In genomic region chr16:34700165-34700827, GRCm38 (mm10) we compare ENCODE assay signal across 9 mouse cellular contexts. TPM values are rescaled to one million over a fixed set of nuclear protein-coding genes. Genes with fewer than 3 reads are reported as not detected.
DNase-seq lines count a peak whose midpoint lies in the region; ATAC-seq and TF ChIP-seq lines count a peak whose summit lies in the region.
"Had no signal": no experiment of that assay in that cellular context is flagged by ENCODE, and none has a peak within 500 bp of the region (broad histone marks: within the 10 kb centered on the region; RNA-seq: fewer than 3 reads in every experiment).

No protein-coding gene starts in this region.

- peak; percentile 82 for DNase-seq in ZHBTc4 (ENCODE audit: low read depth, low spot score)
- DNase-seq in cerebellum, postnatal 4 days (ENCODE audit: low spot score in 2 of 2), result peak; percentile 45 to 67
- DNase-seq in gastrocnemius, adult 8-10 months (ENCODE audit: low spot score in 2 of 2), result peak; percentile 38 to 41
- peak; percentile 88 for DNase-seq in hindbrain, postnatal 0 days (ENCODE audit: low spot score)
- DNase-seq in left cerebral cortex, adult 11 months (ENCODE audit: low spot score), result peak; percentile 71
- DNase-seq in lung, postnatal 4 days, result peak; percentile 76 to 87
- peak; percentile 86 to 88 for DNase-seq in right cerebral cortex, adult 2 months (ENCODE audit: low spot score in 2 of 2)
- peak; percentile 61 to 78 for DNase-seq in urinary bladder, postnatal 36 days (ENCODE audit: low spot score in 2 of 2)

- H3K36me3 ChIP-seq in hindbrain, postnatal 0 days (ENCODE audit: insufficient read depth, low read length), result 0 out of 2 replicates have a peak, but pooled peaks cover 5% of the 10 kb centered on the region

- TF ChIP-seq CTCF in hindbrain, postnatal 0 days (IDR thresholded peaks at IDR 0.05; ENCODE audit: low read depth), result peak; percentile 86

- no peaks in the 10 kb centered on the region for H3K27me3 ChIP-seq in hindbrain, postnatal 0 days (ENCODE audit: insufficient read depth, low read length)

- peak; percentile 82 for ATAC-seq in hindbrain, postnatal 0 days

- 22% methylated on average over 7 of the region's 7 CpGs for WGBS in hindbrain, postnatal 0 days

- H3K27ac ChIP-seq in hindbrain, postnatal 0 days, result no peak overlapping the region

- no peak overlapping the region for H3K4me2 ChIP-seq in hindbrain, postnatal 0 days (ENCODE audit: low read depth, low read length)

- no peak overlapping the region for H3K4me3 ChIP-seq in hindbrain, postnatal 0 days (ENCODE audit: low read length)

- no peaks in the 10 kb centered on the region for H3K4me1 ChIP-seq in hindbrain, postnatal 0 days (ENCODE audit: insufficient read depth, low read length)

- H3K9ac ChIP-seq in hindbrain, postnatal 0 days (replicated peaks; ENCODE audit: low read length), result no peak overlapping the region

- no peaks in the 10 kb centered on the region for H3K9me3 ChIP-seq in hindbrain, postnatal 0 days (ENCODE audit: low read length)

RNA-seq across cellular contexts. Expression of gene Ccdc14, which starts 9.9 kb away (rescaled TPM):
- 1 to 10 TPM; 1.5 to 2.4 (median 2.2) TPM for total RNA-seq in gastrocnemius, adult 8-10 months (2022)
- total RNA-seq in hindbrain, postnatal 0 days (2014; rRNA removed), result 3.4 and 4.5 TPM in 2 replicates
- 1.8 and 2.3 TPM in 2 replicates for polyA plus RNA-seq in hindbrain, postnatal 0 days (2015; fragmentation: Nextera tagmentation; extraction: Ambion mirVana)

RNA-seq across cellular contexts. Expression of gene Mylk, which starts 44.7 kb away (rescaled TPM):
- total RNA-seq in gastrocnemius, adult 8-10 months (2022), result 10 to 100 TPM; 13.7 to 24.6 (median 18.8) TPM
- total RNA-seq in hindbrain, postnatal 0 days (2014; rRNA removed), result 10.6 and 20.1 TPM in 2 replicates
- 3.1 and 3.7 TPM in 2 replicates for polyA plus RNA-seq in hindbrain, postnatal 0 days (2015; fragmentation: Nextera tagmentation; extraction: Ambion mirVana)

RNA-seq across cellular contexts. Expression of gene Ropn1, which starts 50.6 kb away (rescaled TPM):
- total RNA-seq in gastrocnemius, adult 8-10 months (2022), result not detected
- not detected in 2 replicates for total RNA-seq in hindbrain, postnatal 0 days (2014; rRNA removed)
- 0.28 and 0.34 TPM in 2 replicates for polyA plus RNA-seq in hindbrain, postnatal 0 days (2015; fragmentation: Nextera tagmentation; extraction: Ambion mirVana)
- polyA plus RNA-seq: small intestine, adult 2 months had no signal
